Mouse (Mus musculus): Measurements from ENCODE around the gene Olfr1446. TPM values are rescaled to one million over a fixed set of nuclear protein-coding genes. Genes with fewer than 3 reads are reported as not detected.

Gene Olfr1446
- polyA plus RNA-seq, 1 experiment: not detected

GRCm38 (mm10) chr19:12838507-12838906 lies 54.8 kb downstream of the Olfr1446 start:
- TF ChIP-seq POLR2A (IDR thresholded peaks at IDR 0.05; ENCODE audit: low read depth, low read length) (no peak), CTCF (IDR thresholded peaks at IDR 0.05; ENCODE audit: extremely low read depth, insufficient read length, insufficient replicate concordance, low read depth, low read length) (no peak)
- Histone ChIP-seq H3K4me1 (ENCODE audit: control insufficient read depth, insufficient read depth, insufficient read length, low read length) (no peaks in the 10 kb centered on the region), H3K4me3 (ENCODE audit: low read depth, low read length) (no peak overlapping the region), H3K27ac (ENCODE audit: insufficient read depth, low read depth, low read length) (no peak overlapping the region), H3K36me3 (ENCODE audit: control insufficient read depth, insufficient read depth, low read length) (no peaks in the 10 kb centered on the region), H3K27me3 (ENCODE audit: control insufficient read depth, insufficient read depth, low read length) (no peaks in the 10 kb centered on the region)
- 80% methylated on average over 1 of the region's 1 CpGs for WGBS

Other genes starting within 250 kb of the Olfr1446 start
- not detected in 2 replicates for gene Olfr1442, start 223.1 kb downstream of the Olfr1446 start, polyA plus RNA-seq (2012; rRNA removed)
- gene Olfr1443, start 215.4 kb downstream of the Olfr1446 start, polyA plus RNA-seq (2012; rRNA removed): not detected in 2 replicates
- not detected in 2 replicates for gene Keg1, start 197.7 kb downstream of the Olfr1446 start, polyA plus RNA-seq (2012; rRNA removed)
- 0.23 TPM in 1 of 2 replicates, not detected in the other for gene Cntf, start 127.9 kb downstream of the Olfr1446 start, polyA plus RNA-seq (2012; rRNA removed)
- gene Zfp91, start 97.4 kb downstream of the Olfr1446 start, polyA plus RNA-seq (2012; rRNA removed): 3.3 and 8.0 TPM in 2 replicates
- gene Lpxn, start 97.3 kb downstream of the Olfr1446 start, polyA plus RNA-seq (2012; rRNA removed): 2.8 and 4.8 TPM in 2 replicates
- gene Gm5244, start 46.8 kb downstream of the Olfr1446 start, polyA plus RNA-seq (2012; rRNA removed): not detected in 2 replicates
- gene Olfr1444, start 36.2 kb downstream of the Olfr1446 start, polyA plus RNA-seq (2012; rRNA removed): not detected in 2 replicates
- gene Olfr1445, start 9.7 kb downstream of the Olfr1446 start, polyA plus RNA-seq (2012; rRNA removed): not detected in 2 replicates
- gene Olfr1447, start 10.2 kb upstream of the Olfr1446 start, polyA plus RNA-seq (2012; rRNA removed): not detected in 2 replicates
- gene Olfr1448, start 30.9 kb upstream of the Olfr1446 start, polyA plus RNA-seq (2012; rRNA removed): not detected in 2 replicates
- not detected in 2 replicates for gene Olfr1449, start 37.3 kb upstream of the Olfr1446 start, polyA plus RNA-seq (2012; rRNA removed)
- gene Olfr1450, start 56.7 kb upstream of the Olfr1446 start, polyA plus RNA-seq (2012; rRNA removed): not detected in 2 replicates
- gene Olfr1451, start 101.5 kb upstream of the Olfr1446 start, polyA plus RNA-seq (2012; rRNA removed): not detected in 2 replicates
- gene Olfr1453, start 134.8 kb upstream of the Olfr1446 start, polyA plus RNA-seq (2012; rRNA removed): not detected in 2 replicates
- not detected in 2 replicates for gene Olfr1454, start 167.1 kb upstream of the Olfr1446 start, polyA plus RNA-seq (2012; rRNA removed)
- gene Olfr1457, start 204.4 kb upstream of the Olfr1446 start, polyA plus RNA-seq (2012; rRNA removed): not detected in 2 replicates
- not detected in 2 replicates for gene Olfr1458, start 213.3 kb upstream of the Olfr1446 start, polyA plus RNA-seq (2012; rRNA removed)